Mouse (Mus musculus) small intestine, adult 2 months (tissue): ENCODE results near the gene Bfar. TPM values are rescaled to one million over a fixed set of nuclear protein-coding genes. Genes with fewer than 3 reads are reported as not detected.
A peak's percentile ranks its signal among the peaks of the same experiment; 100 is the strongest.
"Not testable (repeated sequence)": the region's sequence is repeated elsewhere in the genome, so short reads cannot be mapped to it uniquely, and the experiment has no call there.

Source experiments
- H3K27ac ChIP-seq: fragments of 200-500 bp; 2 replicates; pipeline ENCODE4 v1.5.1; 2012; ENCODE audit warnings: low read depth, low read length, control low read depth, inconsistent platforms; ENCODE audit not compliant: insufficient read depth
- H3K27me3 ChIP-seq: fragments of 200-500 bp; 2 replicates; pipeline ENCODE4 v1.6.1; 2012; ENCODE audit warnings: mild to moderate bottlenecking, moderate library complexity, low read length, inconsistent platforms; ENCODE audit not compliant: control insufficient read depth, insufficient read depth
- H3K36me3 ChIP-seq: fragments of 200-500 bp; 2 replicates; pipeline ENCODE4 v1.6.1; 2012; ENCODE audit warnings: mild to moderate bottlenecking, low read length, control low read depth, inconsistent platforms; ENCODE audit not compliant: control insufficient read depth, insufficient read depth
- H3K4me1 ChIP-seq: fragments of 200-500 bp; 2 replicates; pipeline ENCODE4 v1.6.1; 2012; ENCODE audit warnings: low read length, inconsistent platforms, mixed read lengths; ENCODE audit not compliant: control insufficient read depth, insufficient read depth, insufficient read length
- H3K4me3 ChIP-seq: fragments of 200-500 bp; 2 replicates; pipeline ENCODE4 v1.5.1; 2012; ENCODE audit warnings: low read depth, mild to moderate bottlenecking, control low read depth, inconsistent platforms, low read length, moderate library complexity
- CTCF ChIP-seq: fragments of 200-500 bp; IDR thresholded peaks from 2 replicates; pipeline ENCODE4 v1.5.1; 2012; ENCODE audit warnings: low read depth, mild to moderate bottlenecking, control low read depth, inconsistent platforms, low read length, moderate library complexity, mixed read lengths; ENCODE audit not compliant: insufficient replicate concordance, insufficient read length; ENCODE audit errors: extremely low read depth
- POLR2A ChIP-seq: fragments of 200-500 bp; IDR thresholded peaks from 2 replicates; pipeline ENCODE4 v1.6.1; 2012; ENCODE audit warnings: low read depth, mild to moderate bottlenecking, control low read depth, inconsistent platforms, low read length, moderate library complexity
- WGBS: fragments of 180-500 bp; shearing (Covaris S2); methylation state at CpG from one replicate; pipeline ENCODE4 v1.1.7; 2018; 5-methylcytosine and 5-hydroxymethylcytosine counted together
- polyA plus RNA-seq: library from polyadenylated mRNA; depleted of rRNA; stranded (reverse); fragments of >200 nt; gene quantifications from 2 replicates; pipeline ENCODE4 v1.2.3, GENCODE M21; 2012; rRNA removed

The Bfar gene
- polyA plus RNA-seq, result 6.2 and 12.8 TPM in 2 replicates

DNA sequence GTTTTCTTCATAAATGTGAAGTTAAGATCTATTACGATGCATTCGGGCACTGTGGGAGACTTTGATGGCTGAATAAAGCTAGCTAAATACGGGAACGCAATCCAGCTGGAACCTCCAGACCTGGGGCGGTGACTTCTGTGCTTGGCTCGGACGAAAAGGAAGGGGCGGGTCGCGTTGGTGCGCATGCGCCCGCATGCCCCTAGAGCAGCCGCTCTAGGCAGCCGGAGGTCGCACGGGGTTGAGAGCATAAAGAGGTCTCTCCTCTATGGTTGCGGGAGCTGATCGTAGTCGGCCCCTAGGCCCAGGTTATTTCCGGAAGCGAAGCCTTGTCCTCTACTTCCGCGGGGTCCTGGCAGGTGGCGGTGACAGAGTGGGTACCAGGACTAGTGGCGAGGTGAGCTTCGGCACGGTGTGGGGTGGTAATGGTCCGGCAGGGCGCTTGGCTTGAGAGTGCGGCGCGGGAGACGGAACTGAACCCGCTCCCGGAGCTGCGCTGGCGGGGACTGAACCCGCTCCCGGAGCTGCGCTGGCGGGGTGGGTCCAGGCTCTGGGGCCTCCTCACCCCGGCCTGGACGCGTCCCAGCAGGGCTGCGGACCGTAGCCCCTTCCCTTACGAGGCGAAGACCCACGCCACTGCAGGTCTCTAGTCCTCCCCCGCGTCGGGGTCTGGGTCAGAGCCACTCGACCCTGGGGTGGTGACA lies at the start of gene Bfar, which contains the start of gene 3110001I22Rik:
TSS of gene Bfar (plus strand) at position 174 of the 701 bp plus-strand sequence.
TSS of gene 3110001I22Rik (plus strand) at position 245 of the 701 bp plus-strand sequence.
- H3K4me3 ChIP-seq, result peak within 1 kb of the TSS; percentile 81
- H3K27ac ChIP-seq, result peak within 1 kb of the TSS; percentile 91
- no peaks in the 10 kb centered on the region for H3K27me3 ChIP-seq
- H3K4me1 ChIP-seq, result no peaks in the 10 kb centered on the region; the same call in 1 of the 2 replicates
- WGBS, result under 1% methylated on average over 54 of the region's 54 CpGs
- H3K36me3 ChIP-seq, result peaks cover 2% of the 10 kb centered on the region
- TF ChIP-seq CTCF (no peak), POLR2A (peak; percentile 76)

DNA sequence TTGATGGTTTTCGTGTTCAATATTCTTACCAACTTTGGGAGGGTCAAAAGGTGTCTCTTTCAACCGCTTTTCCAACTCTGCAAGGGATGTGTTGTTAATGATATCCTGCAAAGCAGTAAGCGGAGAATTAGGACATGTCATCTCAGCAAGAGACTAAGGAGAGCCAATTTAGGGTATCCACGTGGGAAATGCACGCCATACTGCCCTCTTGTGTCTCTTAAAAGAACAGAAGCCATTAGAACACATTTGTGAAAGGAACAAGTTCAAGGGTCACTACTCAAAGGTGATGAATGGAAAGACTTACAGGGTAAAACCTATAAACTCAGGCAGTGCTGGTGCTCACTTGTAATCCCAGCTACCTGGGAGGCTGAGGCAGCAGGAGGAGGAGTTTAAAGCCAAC lies 43.3 kb upstream of the Bfar start:
- WGBS, result 55% methylated on average over 5 of the region's 5 CpGs
- no peak overlapping the region for H3K4me3 ChIP-seq
- H3K27ac ChIP-seq, result no peak overlapping the region
- peaks cover 20% of the 10 kb centered on the region for H3K36me3 ChIP-seq
- H3K4me1 ChIP-seq, result no peaks in the 10 kb centered on the region
- no peak for TF ChIP-seq POLR2A
- no peak for TF ChIP-seq CTCF
- H3K27me3 ChIP-seq, result no peaks in the 10 kb centered on the region

DNA sequence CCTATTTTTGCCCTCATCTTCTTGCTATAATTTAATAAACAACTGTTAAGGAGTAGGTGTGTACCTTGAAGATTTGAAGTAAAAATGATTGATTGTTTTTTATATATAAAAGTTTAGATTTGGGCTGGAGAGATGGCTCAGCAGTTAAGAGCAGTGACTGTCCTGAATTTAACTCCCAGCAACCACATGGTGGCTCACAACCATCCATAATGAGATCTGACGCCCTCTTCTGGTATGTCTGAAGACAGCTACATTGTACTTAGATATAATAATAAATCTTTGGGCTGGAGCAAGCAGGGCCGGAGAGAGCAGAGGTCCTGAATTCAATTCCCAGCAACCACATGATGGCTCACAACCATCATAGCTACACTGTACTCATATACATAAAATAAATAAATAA lies 33.5 kb upstream of the Bfar start:
- not testable (repeated sequence) for H3K4me3 ChIP-seq, H3K27me3 ChIP-seq, H3K4me1 ChIP-seq, H3K27ac ChIP-seq
- 62% methylated on average over 2 of the region's 2 CpGs for WGBS
- peaks cover 23% of the 10 kb centered on the region for H3K36me3 ChIP-seq

DNA sequence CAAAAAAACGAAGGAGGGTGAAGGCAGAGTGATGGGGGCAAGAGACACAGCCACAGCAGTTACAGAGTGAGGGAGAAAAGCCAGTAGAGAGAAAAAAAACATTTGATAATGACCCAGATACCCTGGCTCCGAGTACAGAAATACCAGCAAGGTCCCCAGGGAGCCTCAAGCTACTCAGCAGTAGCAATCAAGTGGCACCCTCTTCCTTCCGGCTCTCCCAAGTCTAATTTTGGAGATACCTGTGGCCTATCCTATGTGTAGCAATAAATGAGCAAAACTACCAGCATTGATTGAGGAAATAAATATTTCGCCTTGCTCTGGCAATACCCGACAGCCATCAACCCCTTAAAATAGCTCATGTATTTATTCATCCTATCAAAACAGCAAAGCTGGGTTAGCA lies 32.1 kb upstream of the Bfar start:
- no peak overlapping the region for H3K4me3 ChIP-seq
- H3K36me3 ChIP-seq, result peaks cover 20% of the 10 kb centered on the region
- no peaks in the 10 kb centered on the region for H3K4me1 ChIP-seq
- H3K27ac ChIP-seq, result no peak overlapping the region
- H3K27me3 ChIP-seq, result no peaks in the 10 kb centered on the region
- TF ChIP-seq CTCF (no peak), POLR2A (no peak)
- 89% methylated on average over 5 of the region's 5 CpGs for WGBS

DNA sequence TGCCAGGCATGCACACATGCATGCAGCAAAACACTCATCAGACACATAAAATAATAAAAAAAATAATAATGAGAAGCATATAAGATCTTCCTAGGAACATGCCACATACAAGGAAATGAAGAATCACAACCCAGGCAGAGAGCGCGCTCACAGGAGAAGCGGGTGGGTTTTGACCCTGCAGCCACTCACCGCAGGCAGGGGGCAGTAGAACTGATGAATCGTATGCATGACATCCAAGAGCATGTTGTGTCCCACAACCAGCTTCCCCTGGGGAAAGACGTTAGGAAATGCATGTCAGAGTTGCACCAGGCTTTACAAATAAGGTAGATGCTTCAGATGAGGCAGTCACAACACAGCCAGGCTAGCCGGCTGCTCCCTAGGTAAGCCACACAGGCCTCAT lies 31.6 kb upstream of the Bfar start:
- TF ChIP-seq POLR2A (no peak), CTCF (peak; percentile 23; the same call in 1 of the 2 replicates)
- Histone ChIP-seq H3K36me3 (peaks cover 21% of the 10 kb centered on the region), H3K4me1 (no peaks in the 10 kb centered on the region), H3K27me3 (no peaks in the 10 kb centered on the region), H3K27ac (no peak overlapping the region), H3K4me3 (no peak overlapping the region)
- WGBS, result 87% methylated on average over 7 of the region's 7 CpGs

DNA sequence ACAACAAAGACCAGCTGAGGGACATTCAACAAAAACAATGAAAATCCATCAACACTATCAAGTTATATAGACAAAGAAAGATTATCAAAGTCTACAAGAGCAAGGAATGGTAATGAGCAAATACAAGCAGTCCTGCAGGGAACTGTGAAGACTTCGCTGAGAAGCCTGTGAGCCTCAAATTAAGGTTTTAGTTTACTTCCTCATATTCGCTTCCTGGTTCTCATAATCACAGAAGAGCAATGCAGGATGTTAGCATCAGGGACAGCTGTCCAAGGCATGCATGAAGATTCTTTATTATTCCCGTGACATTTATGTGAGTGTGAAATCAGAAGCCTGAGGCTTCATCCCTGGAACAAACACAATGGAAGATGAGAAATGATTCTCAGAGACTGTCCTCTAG lies 27.2 kb upstream of the Bfar start:
- Histone ChIP-seq H3K4me1 (no peaks in the 10 kb centered on the region), H3K36me3 (peaks cover 14% of the 10 kb centered on the region), H3K27me3 (no peaks in the 10 kb centered on the region), H3K27ac (no peak overlapping the region), H3K4me3 (no peak overlapping the region)
- 60% methylated on average over 3 of the region's 3 CpGs for WGBS
- TF ChIP-seq CTCF (no peak), POLR2A (no peak)

DNA sequence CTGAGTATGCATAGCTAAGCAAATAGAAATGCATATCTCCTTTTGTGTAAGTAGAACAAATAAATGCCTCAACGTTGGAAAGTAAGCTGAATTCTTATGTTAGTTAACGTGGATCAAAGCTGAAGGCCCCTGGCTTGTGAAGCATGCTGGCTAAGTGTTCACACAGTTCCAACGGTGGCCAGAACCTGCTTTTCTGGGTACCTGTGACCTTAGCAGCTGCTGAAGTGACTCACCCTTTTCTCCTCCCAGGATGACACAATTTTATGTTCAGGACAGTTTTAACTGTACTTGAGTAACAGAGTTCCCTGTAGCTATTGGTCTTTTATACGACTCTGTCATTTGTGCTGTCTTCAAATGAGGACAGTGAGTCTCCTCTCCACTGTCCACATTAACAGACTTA lies 25.7 kb upstream of the Bfar start:
- 60% methylated on average over 4 of the region's 4 CpGs for WGBS
- Histone ChIP-seq H3K27ac (no peak overlapping the region), H3K27me3 (no peaks in the 10 kb centered on the region), H3K4me1 (no peaks in the 10 kb centered on the region), H3K36me3 (peaks cover 25% of the 10 kb centered on the region), H3K4me3 (no peak overlapping the region)
- TF ChIP-seq POLR2A, result no peak
- TF ChIP-seq CTCF, result no peak
